Mouse (Mus musculus): Measurements from ENCODE around the gene Syt6. TPM values are rescaled to one million over a fixed set of nuclear protein-coding genes. Genes with fewer than 3 reads are reported as not detected.

The Syt6 gene
- 0.01 TPM in 1 of 2 replicates, not detected in the other for polyA plus RNA-seq (2012; rRNA removed)

GRCm38 (mm10) chr3:103575156-103575892 lies at the start of gene Syt6:
Gene Syt6, plus strand, starts transcription at chr3:103575231.

DNA sequence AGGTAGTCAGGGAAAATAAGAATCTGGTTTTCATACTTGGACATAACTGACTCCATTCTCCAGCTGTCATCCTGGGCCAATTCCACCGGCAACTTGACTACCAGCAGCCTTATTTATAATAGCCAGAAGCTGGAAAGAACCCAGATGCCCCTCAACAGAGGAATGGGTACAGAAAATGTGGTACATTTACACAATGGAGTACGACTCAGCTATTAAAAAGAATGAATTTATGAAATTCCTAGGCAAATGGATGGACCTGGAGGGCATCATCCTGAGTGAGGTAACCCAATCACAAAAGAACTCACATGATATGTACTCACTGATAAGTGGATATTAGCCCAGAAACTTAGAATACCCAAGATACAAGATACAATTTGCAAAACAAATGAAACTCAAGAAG lies 70.9 kb downstream of the Syt6 start, which contains the start of gene Atg4a-ps:
TSS of gene Atg4a-ps (minus strand) at position 101 of the 400 bp plus-strand sequence.

Other genes with a start within 250 kb of the Syt6 start
- 0.13 and 0.20 TPM in 2 replicates for gene Atg4a-ps, start 70.8 kb downstream of the Syt6 start, polyA plus RNA-seq (2012; rRNA removed)
- gene Olfml3, start 162.8 kb downstream of the Syt6 start, polyA plus RNA-seq (2012; rRNA removed), result 1.1 and 1.4 TPM in 2 replicates
- gene Gm10964, start 164.1 kb downstream of the Syt6 start, polyA plus RNA-seq (2012; rRNA removed), result not detected in 2 replicates
- 18.4 and 25.2 TPM in 2 replicates for gene Hipk1, start 216.3 kb downstream of the Syt6 start, polyA plus RNA-seq (2012; rRNA removed)
- gene Dclre1b, start 234.2 kb downstream of the Syt6 start, polyA plus RNA-seq (2012; rRNA removed), result 8.2 and 9.1 TPM in 2 replicates
- 10.8 and 13.1 TPM in 2 replicates for gene Ap4b1, start 234.3 kb downstream of the Syt6 start, polyA plus RNA-seq (2012; rRNA removed)
- gene Gm43064, start 234.3 kb downstream of the Syt6 start, polyA plus RNA-seq (2012; rRNA removed), result 0.90 and 1.2 TPM in 2 replicates

Measured in liver, embryonic 14 days (tissue).